Mouse (Mus musculus) hindbrain, embryonic 16.5 days (tissue): ENCODE measurements around the gene Tbx4. TPM values are rescaled to one million over a fixed set of nuclear protein-coding genes. Genes with fewer than 3 reads are reported as not detected.

Experiments used
- ATAC-seq: fragments of 200-750 bp; cut with Nextera tagmentation; 2 replicates; pipeline ENCODE4 v1.8.0; 2017; ENCODE audit warnings: moderate TSS enrichment, moderate library complexity
- H3K27ac ChIP-seq: fragments of 300-500 bp; sonication (generic); 2 replicates; pipeline ENCODE4 v1.5.1; 2014; ENCODE audit warnings: low read depth, mild to moderate bottlenecking, control low read depth, low read length, moderate library complexity
- H3K27me3 ChIP-seq: fragments of 300-500 bp; sonication (generic); replicated peaks from 2 replicates; pipeline ENCODE4 v1.6.1; 2014; ENCODE audit warnings: low read length; ENCODE audit not compliant: control insufficient read depth, insufficient read depth
- H3K36me3 ChIP-seq: fragments of 300-500 bp; sonication (generic); 2 replicates; pipeline ENCODE4 v1.6.1; 2014; ENCODE audit warnings: mild to moderate bottlenecking, low read length, moderate library complexity, mixed read lengths; ENCODE audit not compliant: control insufficient read depth, insufficient read depth
- H3K4me1 ChIP-seq: fragments of 300-500 bp; sonication (generic); 2 replicates; pipeline ENCODE4 v1.6.1; 2014; ENCODE audit warnings: low read depth, low read length; ENCODE audit not compliant: control insufficient read depth, insufficient read depth
- H3K4me2 ChIP-seq: fragments of 300-500 bp; sonication (generic); 2 replicates; pipeline ENCODE4 v1.6.1; 2014; ENCODE audit warnings: mild to moderate bottlenecking, low read length, control low read depth, moderate library complexity
- H3K4me3 ChIP-seq: fragments of 300-500 bp; sonication (generic); 2 replicates; pipeline ENCODE4 v1.5.1; 2014; ENCODE audit warnings: mild to moderate bottlenecking, low read length, control low read depth, moderate library complexity
- H3K9ac ChIP-seq: fragments of 300-500 bp; sonication (generic); 2 replicates; pipeline ENCODE4 v1.6.1; 2014; ENCODE audit warnings: low read depth, mild to moderate bottlenecking, control low read depth, low read length, moderate library complexity
- H3K9me3 ChIP-seq: fragments of 300-500 bp; sonication (generic); 2 replicates; pipeline ENCODE4 v1.6.1; 2014; ENCODE audit warnings: mild to moderate bottlenecking, low read length, moderate library complexity; ENCODE audit not compliant: control insufficient read depth
- WGBS: fragments of 180-500 bp; shearing (Covaris S2); extraction: QIAGEN DNeasy Blood & Tissue Kit; methylation state at CpG from one replicate; pipeline ENCODE4 v1.1.7; 2014; 5-methylcytosine and 5-hydroxymethylcytosine counted together
- polyA plus RNA-seq: library from polyadenylated mRNA; unstranded; fragments of >200 nt; fragmentation: Nextera tagmentation; extraction: Ambion mirVana; gene quantifications from 2 replicates; pipeline ENCODE4 v1.2.1, GENCODE M21; 2015

Tbx4 gene
- polyA plus RNA-seq, 1 experiment from 2014 or later, result 0.40 TPM

DNA sequence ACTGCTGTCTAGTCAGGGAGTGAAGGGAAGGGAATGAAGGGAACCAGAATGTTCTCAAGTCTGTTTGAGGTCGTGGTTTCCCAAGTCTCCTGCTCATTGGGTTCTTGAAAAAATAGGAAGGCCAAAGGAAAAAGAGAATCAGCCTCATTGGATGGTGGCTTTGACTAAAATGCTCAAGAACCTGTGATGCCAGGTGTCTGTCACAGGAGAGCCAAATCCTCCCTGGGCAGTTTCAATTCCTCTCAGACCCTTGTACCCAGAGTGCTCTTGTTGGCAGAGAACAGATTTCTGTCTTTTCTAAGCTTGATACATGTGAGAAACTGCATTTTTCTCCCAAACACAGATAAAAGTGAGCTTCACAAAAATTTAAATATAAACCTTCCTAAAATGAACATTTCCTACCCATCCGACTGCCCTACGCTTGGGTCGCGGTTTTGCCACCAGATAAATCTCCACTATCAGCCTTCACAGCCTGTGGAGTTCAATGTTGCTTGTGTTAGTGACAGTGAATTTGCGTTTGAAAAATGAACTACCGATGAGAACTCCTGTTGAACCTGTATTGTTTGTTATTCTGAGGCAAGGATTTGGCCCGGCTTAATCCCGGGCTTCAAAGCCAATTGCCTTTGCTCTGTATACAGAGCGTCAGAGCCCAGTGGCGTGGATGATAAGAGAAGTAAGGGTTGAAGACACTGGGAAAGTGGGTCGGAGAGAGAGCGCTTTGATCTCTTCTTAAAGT, 7.3 kb downstream of the Tbx4 start:
- Histone ChIP-seq H3K27ac (no peak overlapping the region), H3K4me1 (peaks cover 3% of the 10 kb centered on the region; the same call in 1 of the 2 replicates), H3K9me3 (no peaks in the 10 kb centered on the region), H3K36me3 (no peaks in the 10 kb centered on the region), H3K27me3 (peaks cover 79% of the 10 kb centered on the region), H3K4me3 (no peak overlapping the region), H3K9ac (no peak overlapping the region), H3K4me2 (no peak overlapping the region)
- ATAC-seq, result no peak
- WGBS, result 4% methylated on average over 13 of the region's 13 CpGs

GRCm38 (mm10) chr11:85894136-85894530, 7.9 kb downstream of the Tbx4 start:
- H3K27ac ChIP-seq, result no peak overlapping the region
- no peak overlapping the region for H3K4me2 ChIP-seq
- no peaks in the 10 kb centered on the region for H3K9me3 ChIP-seq
- H3K27me3 ChIP-seq, result peaks cover 75% of the 10 kb centered on the region
- no peak overlapping the region for H3K4me3 ChIP-seq
- peaks cover 3% of the 10 kb centered on the region; the same call in 1 of the 2 replicates for H3K4me1 ChIP-seq
- ATAC-seq, result no peak
- H3K36me3 ChIP-seq, result no peaks in the 10 kb centered on the region
- WGBS, result 10% methylated on average over 3 of the region's 3 CpGs
- H3K9ac ChIP-seq, result no peak overlapping the region

DNA sequence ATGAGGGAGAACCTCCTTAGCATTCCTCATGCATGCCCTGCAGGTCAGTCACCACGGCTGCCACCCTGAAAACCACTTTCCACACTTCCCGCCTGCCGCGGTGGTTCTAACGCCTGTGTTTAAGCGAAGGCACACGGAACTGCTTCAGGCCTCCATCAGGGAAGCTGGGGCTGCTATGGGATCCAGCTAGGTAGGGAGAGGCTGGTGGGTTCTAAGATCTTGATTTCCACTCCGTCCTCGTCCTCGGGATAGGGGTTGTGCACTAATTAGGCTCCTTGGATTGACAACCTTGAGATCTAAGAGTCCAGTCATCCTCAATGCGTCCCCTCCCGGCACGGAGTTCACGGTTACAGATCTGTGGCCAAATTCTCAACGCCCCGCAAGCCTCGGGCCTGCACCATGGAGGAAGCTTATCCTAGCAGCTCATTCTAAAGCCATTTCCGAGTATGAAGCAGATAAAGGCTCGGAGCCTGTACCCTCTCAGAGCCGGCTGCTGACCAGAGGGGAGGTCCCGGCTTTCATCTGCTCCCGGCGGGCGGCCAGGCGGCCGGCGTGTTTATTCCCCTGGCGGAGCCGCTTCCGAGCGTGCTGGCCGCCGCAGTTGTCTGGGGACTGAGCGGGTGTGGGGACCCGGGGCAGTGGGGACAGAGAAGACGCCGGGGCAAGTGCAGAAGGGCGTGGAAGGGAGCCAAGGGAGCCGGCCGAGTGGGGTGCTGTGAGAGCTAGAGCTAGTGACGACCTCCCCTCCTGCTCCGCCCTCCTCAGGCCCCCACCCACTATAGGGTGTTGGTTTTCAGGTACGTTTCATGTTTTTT, 8.7 kb downstream of the Tbx4 start:
- Histone ChIP-seq H3K36me3 (no peaks in the 10 kb centered on the region), H3K9me3 (no peaks in the 10 kb centered on the region), H3K4me1 (peaks cover 3% of the 10 kb centered on the region; the same call in 1 of the 2 replicates), H3K9ac (peak overlapping the region; percentile 25; the same call in 1 of the 2 replicates), H3K27me3 (peaks cover 71% of the 10 kb centered on the region), H3K27ac (no peak overlapping the region), H3K4me3 (peak overlapping the region; percentile 27), H3K4me2 (peak overlapping the region; percentile 49)
- WGBS, result 1% methylated on average over 43 of the region's 43 CpGs
- no peak for ATAC-seq

- H3K9me3 ChIP-seq, result no peaks in the 10 kb centered on the region
- 36% methylated on average over 11 of the region's 13 CpGs for WGBS
Measured at GRCm38 (mm10) chr11:85896335-85896985, 10.2 kb downstream of the Tbx4 start.

DNA sequence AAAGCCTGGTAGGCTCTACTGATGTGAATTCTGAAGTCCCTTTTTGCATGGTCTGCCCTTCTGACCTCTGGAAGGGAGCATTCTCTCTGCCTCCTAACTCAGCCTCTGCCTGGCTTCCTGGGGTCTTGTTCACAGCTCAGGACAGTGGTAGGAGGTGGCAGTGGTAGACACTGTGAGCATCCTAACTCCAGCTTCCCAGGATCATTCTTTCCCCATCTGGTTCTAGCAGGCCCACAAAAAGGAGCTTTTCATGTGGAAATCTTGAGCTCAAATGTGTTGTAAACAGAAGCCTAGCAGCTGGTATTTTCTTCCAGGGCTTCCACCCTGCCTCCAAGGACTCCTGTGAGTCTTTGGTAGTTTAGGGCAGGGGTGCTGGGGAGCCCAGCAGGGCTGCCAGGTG, 14.1 kb downstream of the Tbx4 start:
- no peak overlapping the region for H3K4me3 ChIP-seq

More at GRCm38 (mm10) chr11:85896335-85896985, 10.2 kb downstream of the Tbx4 start:
- H3K36me3 ChIP-seq, result no peaks in the 10 kb centered on the region
- no peak overlapping the region for H3K27ac ChIP-seq
- H3K9ac ChIP-seq, result no peak overlapping the region
- peaks cover 62% of the 10 kb centered on the region for H3K27me3 ChIP-seq
- no peak for ATAC-seq
- no peak overlapping the region for H3K4me3 ChIP-seq
- H3K4me2 ChIP-seq, result no peak overlapping the region
- peaks cover 3% of the 10 kb centered on the region; the same call in 1 of the 2 replicates for H3K4me1 ChIP-seq

GRCm38 (mm10) chr11:85909514-85909913, 23.3 kb downstream of the Tbx4 start:
- Histone ChIP-seq H3K36me3 (no peaks in the 10 kb centered on the region), H3K9me3 (no peaks in the 10 kb centered on the region), H3K27me3 (no peaks in the 10 kb centered on the region), H3K9ac (no peak overlapping the region), H3K4me2 (no peak overlapping the region), H3K27ac (no peak overlapping the region), H3K4me3 (no peak overlapping the region), H3K4me1 (no peaks in the 10 kb centered on the region)
- 70% methylated on average over 4 of the region's 4 CpGs for WGBS
- ATAC-seq, result no peak

More for the DNA sequence above, 14.1 kb downstream of the Tbx4 start:
- H3K27me3 ChIP-seq, result peaks cover 38% of the 10 kb centered on the region
- ATAC-seq, result no peak
- no peak overlapping the region for H3K27ac ChIP-seq
- no peaks in the 10 kb centered on the region for H3K36me3 ChIP-seq
- H3K4me1 ChIP-seq, result no peaks in the 10 kb centered on the region
- H3K9me3 ChIP-seq, result no peaks in the 10 kb centered on the region
- H3K9ac ChIP-seq, result no peak overlapping the region
- H3K4me2 ChIP-seq, result no peak overlapping the region

DNA sequence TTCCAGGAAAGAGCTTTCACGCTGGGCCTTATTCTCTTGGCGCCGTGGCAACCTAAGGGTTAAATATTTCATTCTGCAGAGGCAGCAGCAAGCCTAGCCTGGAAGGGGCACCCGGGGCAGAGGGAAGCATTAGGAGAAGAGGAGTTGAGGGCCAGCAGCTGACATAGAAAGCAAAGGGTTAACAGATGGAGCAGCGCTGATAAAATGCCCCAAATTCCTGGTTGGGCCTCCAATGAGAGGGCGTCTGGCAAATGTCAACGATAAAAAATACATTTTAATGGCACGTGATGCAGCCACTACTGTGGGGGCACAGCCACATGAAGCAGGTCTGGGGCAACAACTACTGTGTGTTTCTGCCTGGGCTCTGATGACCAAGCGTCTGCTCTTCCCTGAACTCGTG, 23.9 kb downstream of the Tbx4 start:
- Histone ChIP-seq H3K27ac (no peak overlapping the region), H3K4me2 (no peak overlapping the region), H3K36me3 (no peaks in the 10 kb centered on the region), H3K27me3 (no peaks in the 10 kb centered on the region), H3K4me3 (no peak overlapping the region), H3K4me1 (no peaks in the 10 kb centered on the region), H3K9me3 (no peaks in the 10 kb centered on the region), H3K9ac (no peak overlapping the region)
- ATAC-seq, result no peak
- WGBS, result 32% methylated on average over 10 of the region's 10 CpGs

GRCm38 (mm10) chr11:85913506-85913905, 27.3 kb downstream of the Tbx4 start:
- Histone ChIP-seq H3K9me3 (no peaks in the 10 kb centered on the region), H3K36me3 (no peaks in the 10 kb centered on the region), H3K27me3 (peaks cover 3% of the 10 kb centered on the region; the same call in 1 of the 2 replicates), H3K9ac (no peak overlapping the region), H3K27ac (no peak overlapping the region), H3K4me3 (no peak overlapping the region), H3K4me2 (no peak overlapping the region), H3K4me1 (peaks cover 10% of the 10 kb centered on the region)
- WGBS, result 82% methylated on average over 7 of the region's 7 CpGs
- ATAC-seq, result no peak
